ENCODE assay signal across 9 mouse cellular contexts in genomic region chr6:113761644-113762043, GRCm38 (mm10). TPM values are rescaled to one million over a fixed set of nuclear protein-coding genes. Genes with fewer than 3 reads are reported as not detected.
DNase-seq lines count a peak whose midpoint lies in the region; ATAC-seq lines count a peak whose summit lies in the region.
"Had no signal": no experiment of that assay in that cellular context is flagged by ENCODE, and none has a peak within 500 bp of the region (broad histone marks: within the 10 kb centered on the region; RNA-seq: fewer than 3 reads in every experiment).

No protein-coding gene starts in this region.

- 32% methylated on average over 7 of the region's 7 CpGs for WGBS in forebrain, embryonic 11.5 days
- WGBS in intestine, embryonic 15.5 days = 21% methylated on average over 7 of the region's 7 CpGs
- 30% methylated on average over 7 of the region's 7 CpGs for WGBS in limb, embryonic 13.5 days

- H3K36me3 ChIP-seq in forebrain, embryonic 11.5 days (ENCODE audit: control insufficient read depth, insufficient read depth, low read length) = no peaks in the 10 kb centered on the region
- H3K36me3 ChIP-seq in intestine, embryonic 15.5 days = no peaks in the 10 kb centered on the region
- no peaks in the 10 kb centered on the region for H3K36me3 ChIP-seq in limb, embryonic 13.5 days
- H3K36me3 ChIP-seq: heart, embryonic 15.5 days had no signal

- ATAC-seq in forebrain, embryonic 11.5 days (replicated peaks; ENCODE audit: low FRiP score) = peak; percentile 51
- ATAC-seq in intestine, embryonic 15.5 days = peak; percentile 45; the same call in 1 of the 2 replicates
- ATAC-seq in limb, embryonic 13.5 days (ENCODE audit: low FRiP score, low read depth) = 0 out of 2 replicates have a peak, but pooled peaks have one; percentile 28

- no peak overlapping the region for H3K27ac ChIP-seq in forebrain, embryonic 11.5 days (ENCODE audit: low read depth, low read length)
- H3K27ac ChIP-seq in intestine, embryonic 15.5 days = no peak overlapping the region
- no peak overlapping the region for H3K27ac ChIP-seq in limb, embryonic 13.5 days
- H3K27ac ChIP-seq: heart, embryonic 15.5 days had no signal

- DNase-seq in 3T3-L1 (ENCODE audit: low read depth, low spot score) = peak; percentile 90
- peak; percentile 79 for DNase-seq in ES-CJ7 (ENCODE audit: low read depth, low spot score)
- peak; percentile 62 for DNase-seq in c-Kit-positive CD71-positive TER-119-positive erythroid progenitor cells, embryonic 14.5 days (ENCODE audit: low spot score)
- peak; percentile 81 for DNase-seq in forebrain, embryonic 11.5 days (ENCODE audit: low spot score)
- DNase-seq in naive thymus-derived CD4-positive, alpha-beta T cell, adult 2 months (ENCODE audit: low read depth) = peak; percentile 75
- peak; percentile 45 for DNase-seq in thymus, postnatal 14 days

- H3K4me3 ChIP-seq in forebrain, embryonic 11.5 days (ENCODE audit: low read depth, low read length) = no peak overlapping the region
- no peak overlapping the region for H3K4me3 ChIP-seq in intestine, embryonic 15.5 days (replicated peaks)
- no peak overlapping the region for H3K4me3 ChIP-seq in limb, embryonic 13.5 days
- H3K4me3 ChIP-seq: heart, embryonic 15.5 days had no signal

- no peak overlapping the region for H3K9ac ChIP-seq in forebrain, embryonic 11.5 days (ENCODE audit: low read length)
- H3K9ac ChIP-seq in intestine, embryonic 15.5 days = no peak overlapping the region
- no peak overlapping the region for H3K9ac ChIP-seq in limb, embryonic 13.5 days
- H3K9ac ChIP-seq: heart, embryonic 15.5 days had no signal

- H3K4me2 ChIP-seq in forebrain, embryonic 11.5 days (ENCODE audit: low read depth, low read length, severe bottlenecking) = no peak overlapping the region
- no peak overlapping the region for H3K4me2 ChIP-seq in intestine, embryonic 15.5 days (replicated peaks)
- no peak overlapping the region for H3K4me2 ChIP-seq in limb, embryonic 13.5 days (replicated peaks)
- H3K4me2 ChIP-seq: heart, embryonic 15.5 days had no signal

- no peaks in the 10 kb centered on the region for H3K9me3 ChIP-seq in forebrain, embryonic 11.5 days (ENCODE audit: control insufficient read depth, low read length)
- H3K9me3 ChIP-seq in intestine, embryonic 15.5 days = no peaks in the 10 kb centered on the region
- no peaks in the 10 kb centered on the region for H3K9me3 ChIP-seq in limb, embryonic 13.5 days
- H3K9me3 ChIP-seq: heart, embryonic 15.5 days had no signal

- H3K27me3 ChIP-seq in forebrain, embryonic 11.5 days (ENCODE audit: control insufficient read depth, insufficient read depth, low read length) = no peaks in the 10 kb centered on the region
- no peaks in the 10 kb centered on the region for H3K27me3 ChIP-seq in intestine, embryonic 15.5 days (replicated peaks)
- H3K27me3 ChIP-seq in limb, embryonic 13.5 days = peaks cover 4% of the 10 kb centered on the region; the same call in 1 of the 2 replicates

- H3K4me1 ChIP-seq in forebrain, embryonic 11.5 days (replicated peaks; ENCODE audit: control insufficient read depth, insufficient read depth, low read length) = no peaks in the 10 kb centered on the region
- H3K4me1 ChIP-seq in intestine, embryonic 15.5 days (replicated peaks) = no peaks in the 10 kb centered on the region
- H3K4me1 ChIP-seq in limb, embryonic 13.5 days = no peaks in the 10 kb centered on the region
- H3K4me1 ChIP-seq: heart, embryonic 15.5 days had no signal

RNA-seq across cellular contexts. Expression of gene Sec13, which starts 21.1 kb away (rescaled TPM):
- 248 and 282 TPM in 2 replicates for polyA plus RNA-seq in forebrain, embryonic 11.5 days (2014; fragmentation: Nextera tagmentation; extraction: Ambion mirVana)
- polyA plus RNA-seq in intestine, embryonic 15.5 days (2015; fragmentation: Nextera tagmentation; extraction: Ambion mirVana) = 254 and 276 TPM in 2 replicates
- 321 and 322 TPM in 2 replicates for polyA plus RNA-seq in limb, embryonic 13.5 days (2015; fragmentation: Nextera tagmentation; extraction: Ambion mirVana)

RNA-seq across cellular contexts. Expression of gene Ghrl, which starts 42.0 kb away (rescaled TPM):
- 0.32 and 1.2 TPM in 2 replicates for polyA plus RNA-seq in forebrain, embryonic 11.5 days (2014; fragmentation: Nextera tagmentation; extraction: Ambion mirVana)
- 103 and 125 TPM in 2 replicates for polyA plus RNA-seq in intestine, embryonic 15.5 days (2015; fragmentation: Nextera tagmentation; extraction: Ambion mirVana)
- polyA plus RNA-seq in limb, embryonic 13.5 days (2015; fragmentation: Nextera tagmentation; extraction: Ambion mirVana) = 0.65 TPM in 1 of 2 replicates, not detected in the other

Comparison
In these comparisons a context has a peak if more than half of its experiments do, and no peak if none do; other contexts are left out.
1. RNA of gene Ghrl, which starts 42.0 kb away (polyA plus RNA-seq): 103 to 125 TPM in intestine, embryonic 15.5 days; 0.65 TPM in limb, embryonic 13.5 days and 0.32 to 1.2 TPM in forebrain, embryonic 11.5 days; every median in the first group is over 10 times any median in the second.
2. Peak in every context shown above with its lines, with median percentiles within 50 percentile points of each other: DNase-seq and ATAC-seq.